Mouse (Mus musculus): ENCODE measurements around the gene Nsun2. TPM values are rescaled to one million over a fixed set of nuclear protein-coding genes. Genes with fewer than 3 reads are reported as not detected.
"Not testable (repeated sequence)": the region's sequence is repeated elsewhere in the genome, so short reads cannot be mapped to it uniquely, and the experiment has no call there.

Nsun2 gene
- polyA plus RNA-seq, 2 experiments = 102 to 134 TPM

DNA sequence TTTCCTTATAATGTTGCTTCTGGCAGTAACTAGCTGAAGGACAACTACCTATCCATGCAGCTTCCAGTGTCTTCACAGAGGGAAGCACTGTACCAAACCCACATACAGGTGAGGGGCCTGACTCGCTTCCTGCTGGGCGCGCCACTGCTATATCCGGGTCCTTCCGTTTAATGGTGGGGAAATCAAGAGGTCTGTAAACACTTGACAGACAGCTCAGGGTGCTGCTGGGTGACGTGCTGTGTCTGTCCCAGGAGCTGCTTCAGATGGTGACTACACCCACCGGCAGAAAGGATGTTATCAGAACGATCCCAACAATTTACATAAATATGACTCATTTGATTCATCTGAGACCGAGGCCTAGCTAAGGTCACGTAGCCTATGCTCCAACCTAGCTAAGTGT is 65.3 kb downstream of the Nsun2 start:
- no peak for ATAC-seq (ENCODE audit: low FRiP score, low read depth)
- no peak overlapping the region for H3K4me3 ChIP-seq (replicated peaks; ENCODE audit: low read length)
- WGBS = 94% methylated on average over 10 of the region's 10 CpGs

DNA sequence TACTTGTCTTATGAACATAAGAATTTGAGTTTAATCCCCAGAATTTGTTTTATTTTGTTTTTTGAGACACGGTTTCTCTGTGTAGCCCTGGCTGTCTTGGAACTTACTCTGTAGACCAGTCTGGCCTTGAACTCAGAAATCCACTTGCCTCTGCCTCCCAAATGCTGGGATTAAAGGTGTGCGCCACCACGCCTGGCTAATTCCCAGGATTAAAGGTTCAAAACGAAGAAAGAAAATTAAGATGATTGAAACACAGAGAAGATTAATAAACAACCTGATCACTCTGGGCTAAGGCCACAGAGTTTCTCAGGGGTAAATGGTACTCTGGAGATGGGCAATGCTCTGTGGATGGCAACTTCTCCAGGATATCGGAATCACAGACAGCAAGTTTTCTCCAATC is 67.3 kb downstream of the Nsun2 start:
- H3K4me3 ChIP-seq (replicated peaks; ENCODE audit: low read length); DNase-seq (ENCODE audit: low spot score); H3K36me3 ChIP-seq (ENCODE audit: control insufficient read depth, insufficient read depth, low read length); H3K9ac ChIP-seq (ENCODE audit: low read depth, low read length, severe bottlenecking); H3K4me1 ChIP-seq (ENCODE audit: control insufficient read depth, insufficient read depth, low read length); H3K9me3 ChIP-seq (ENCODE audit: control insufficient read depth, low read length); H3K27ac ChIP-seq (replicated peaks; ENCODE audit: low read depth, low read length); H3K4me2 ChIP-seq (replicated peaks; ENCODE audit: low read depth, low read length, severe bottlenecking); H3K27me3 ChIP-seq (ENCODE audit: control insufficient read depth, insufficient read depth, low read length); ATAC-seq (ENCODE audit: low FRiP score, low read depth): not testable (repeated sequence)
- 86% methylated on average over 5 of the region's 5 CpGs for WGBS

More for the DNA sequence above, 65.3 kb downstream of the Nsun2 start:
- Histone ChIP-seq H3K27ac (replicated peaks; ENCODE audit: low read depth, low read length) (no peak overlapping the region), H3K27me3 (ENCODE audit: control insufficient read depth, insufficient read depth, low read length) (no peaks in the 10 kb centered on the region), H3K9ac (ENCODE audit: low read depth, low read length, severe bottlenecking) (no peak overlapping the region), H3K36me3 (ENCODE audit: control insufficient read depth, insufficient read depth, low read length) (no peaks in the 10 kb centered on the region), H3K4me2 (replicated peaks; ENCODE audit: low read depth, low read length, severe bottlenecking) (no peak overlapping the region), H3K4me1 (ENCODE audit: control insufficient read depth, insufficient read depth, low read length) (no peaks in the 10 kb centered on the region), H3K9me3 (ENCODE audit: control insufficient read depth, low read length) (no peaks in the 10 kb centered on the region)
- no peak for DNase-seq (ENCODE audit: low spot score)
- no peak for TF ChIP-seq POLR2A (IDR thresholded peaks at IDR 0.05; ENCODE audit: borderline replicate concordance, extremely low read depth, insufficient read depth, insufficient read length)

DNA sequence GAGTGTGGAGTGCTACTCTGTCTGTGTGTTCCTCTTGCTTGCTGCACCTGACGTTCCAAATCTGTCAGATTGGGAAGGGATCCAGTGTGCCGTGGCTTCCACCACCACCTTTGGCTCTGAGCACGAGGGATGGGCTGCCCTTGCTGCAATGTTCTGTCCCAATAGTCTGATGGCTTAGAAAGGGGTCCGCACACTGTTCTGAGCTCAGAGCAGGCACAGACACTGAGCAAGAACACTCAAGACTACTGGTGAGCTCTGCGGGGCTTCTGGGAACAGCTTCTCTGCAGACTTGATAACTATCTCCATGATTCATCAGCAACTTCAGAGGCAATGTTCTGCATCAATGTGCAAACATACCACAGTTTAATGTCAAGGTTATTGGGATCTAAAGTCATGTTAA is 67.8 kb downstream of the Nsun2 start:
- DNase-seq (ENCODE audit: low spot score) = no peak
- no peaks in the 10 kb centered on the region for H3K9me3 ChIP-seq (ENCODE audit: control insufficient read depth, low read length)
- no peaks in the 10 kb centered on the region for H3K27me3 ChIP-seq (ENCODE audit: control insufficient read depth, insufficient read depth, low read length)
- H3K36me3 ChIP-seq (ENCODE audit: control insufficient read depth, insufficient read depth, low read length) = no peaks in the 10 kb centered on the region
- no peak overlapping the region for H3K9ac ChIP-seq (ENCODE audit: low read depth, low read length, severe bottlenecking)
- 76% methylated on average over 5 of the region's 5 CpGs for WGBS
- H3K4me2 ChIP-seq (replicated peaks; ENCODE audit: low read depth, low read length, severe bottlenecking) = no peak overlapping the region
- no peak for TF ChIP-seq POLR2A (IDR thresholded peaks at IDR 0.05; ENCODE audit: borderline replicate concordance, extremely low read depth, insufficient read depth, insufficient read length)
- no peaks in the 10 kb centered on the region for H3K4me1 ChIP-seq (ENCODE audit: control insufficient read depth, insufficient read depth, low read length)
- no peak overlapping the region for H3K4me3 ChIP-seq (replicated peaks; ENCODE audit: low read length)
- ATAC-seq (ENCODE audit: low FRiP score, low read depth) = no peak
- H3K27ac ChIP-seq (replicated peaks; ENCODE audit: low read depth, low read length) = no peak overlapping the region

DNA sequence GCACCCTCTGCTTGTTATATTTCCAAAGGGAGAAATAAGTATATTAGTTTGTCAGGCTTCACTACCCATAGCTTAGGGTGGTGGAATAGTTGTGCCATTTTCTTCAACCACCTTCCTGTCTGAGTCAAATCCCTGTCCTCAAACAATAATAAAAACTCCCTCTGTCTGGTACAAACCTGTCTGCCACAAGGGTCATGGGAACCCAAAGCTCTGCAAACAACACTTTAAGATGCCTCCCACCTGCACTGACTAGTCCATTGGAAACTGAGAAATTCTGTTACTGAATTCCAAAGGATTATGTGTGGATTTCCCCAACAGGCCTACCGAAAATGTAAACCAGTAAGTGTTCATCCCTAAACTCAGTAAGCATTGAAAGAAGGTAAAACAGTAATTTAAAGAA is 71.1 kb downstream of the Nsun2 start:
- Histone ChIP-seq H3K27me3 (ENCODE audit: control insufficient read depth, insufficient read depth, low read length) (no peaks in the 10 kb centered on the region), H3K4me1 (ENCODE audit: control insufficient read depth, insufficient read depth, low read length) (no peaks in the 10 kb centered on the region), H3K4me2 (replicated peaks; ENCODE audit: low read depth, low read length, severe bottlenecking) (no peak overlapping the region), H3K27ac (replicated peaks; ENCODE audit: low read depth, low read length) (no peak overlapping the region), H3K9ac (ENCODE audit: low read depth, low read length, severe bottlenecking) (no peak overlapping the region), H3K36me3 (ENCODE audit: control insufficient read depth, insufficient read depth, low read length) (no peaks in the 10 kb centered on the region), H3K4me3 (replicated peaks; ENCODE audit: low read length) (no peak overlapping the region), H3K9me3 (ENCODE audit: control insufficient read depth, low read length) (no peaks in the 10 kb centered on the region)
- no peak for DNase-seq (ENCODE audit: low spot score)
- TF ChIP-seq POLR2A (IDR thresholded peaks at IDR 0.05; ENCODE audit: borderline replicate concordance, extremely low read depth, insufficient read depth, insufficient read length) = no peak
- ATAC-seq (ENCODE audit: low FRiP score, low read depth) = no peak
- WGBS = 85% methylated on average over 1 of the region's 1 CpGs

DNA sequence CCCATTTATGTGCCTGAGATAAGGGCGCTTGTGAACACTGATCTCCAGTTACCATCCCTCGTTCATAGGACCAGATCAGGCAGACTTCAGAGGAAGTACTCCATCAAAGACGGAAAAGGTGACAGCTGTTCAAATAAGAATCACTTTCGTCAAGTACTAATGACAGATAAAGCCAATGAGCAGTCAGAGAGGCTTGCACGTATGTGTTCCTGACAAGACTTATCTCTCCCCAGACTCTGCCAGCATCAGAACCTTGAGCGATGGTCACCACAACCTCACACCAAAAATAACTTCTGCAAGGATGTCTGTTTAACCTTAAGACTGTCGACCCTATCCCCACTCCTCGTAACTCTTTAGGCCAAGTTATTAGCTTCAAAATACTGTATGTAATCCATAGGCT is 75.2 kb downstream of the Nsun2 start:
- no peak overlapping the region for H3K9ac ChIP-seq (ENCODE audit: low read depth, low read length, severe bottlenecking)
- 0 out of 2 replicates have a peak, but pooled peaks cover 4% of the 10 kb centered on the region for H3K4me1 ChIP-seq (ENCODE audit: control insufficient read depth, insufficient read depth, low read length)
- no peak overlapping the region for H3K27ac ChIP-seq (replicated peaks; ENCODE audit: low read depth, low read length)
- H3K27me3 ChIP-seq (ENCODE audit: control insufficient read depth, insufficient read depth, low read length) = no peaks in the 10 kb centered on the region
- 81% methylated on average over 8 of the region's 8 CpGs for whole genome bisulfite sequencing
- DNase-seq (ENCODE audit: low spot score) = no peak
- H3K9me3 ChIP-seq (ENCODE audit: control insufficient read depth, low read length) = no peaks in the 10 kb centered on the region
- no peaks in the 10 kb centered on the region; the same call in 1 of the 2 replicates for H3K36me3 ChIP-seq (ENCODE audit: control insufficient read depth, insufficient read depth, low read length)
- no peak for ATAC-seq (ENCODE audit: low FRiP score, low read depth)
- no peak for TF ChIP-seq POLR2A (IDR thresholded peaks at IDR 0.05; ENCODE audit: borderline replicate concordance, extremely low read depth, insufficient read depth, insufficient read length)
- H3K4me2 ChIP-seq (replicated peaks; ENCODE audit: low read depth, low read length, severe bottlenecking) = no peak overlapping the region
- no peak overlapping the region for H3K4me3 ChIP-seq (replicated peaks; ENCODE audit: low read length)

All from limb, embryonic 14.5 days (tissue).